ENCODE assay signal across 13 mouse cellular contexts in the genomic region with DNA sequence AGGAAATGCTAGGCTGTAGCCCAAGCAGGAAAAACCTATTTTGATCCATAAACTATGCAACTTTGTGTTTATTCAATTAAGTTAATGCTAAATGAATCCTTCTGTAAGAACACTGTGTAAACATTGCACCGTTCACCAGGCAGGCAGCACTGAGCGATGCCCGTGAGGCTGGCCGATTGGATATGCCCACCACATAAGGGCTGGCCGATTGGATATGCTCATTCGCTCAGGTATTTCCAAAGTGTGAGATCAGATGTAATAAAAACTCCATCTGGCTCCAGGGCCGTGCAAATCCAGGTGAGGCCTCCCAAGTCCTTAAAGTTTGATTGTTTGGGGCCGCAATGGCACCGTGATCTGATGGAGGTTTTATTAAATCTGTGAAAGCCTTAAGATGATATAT.
"Had no signal": no experiment of that assay in that cellular context is flagged by ENCODE, and none has a peak within 500 bp of the region (broad histone marks: within the 10 kb centered on the region; RNA-seq: fewer than 3 reads in every experiment).

No protein-coding gene starts in this region.

- H3K9ac ChIP-seq: lung, embryonic 14.5 days; midbrain, embryonic 12.5 days; neural tube, embryonic 13.5 days; stomach, embryonic 15.5 days had no signal

- H3K27ac ChIP-seq: midbrain, embryonic 10.5 days; midbrain, embryonic 12.5 days; neural tube, embryonic 13.5 days; stomach, embryonic 15.5 days; stomach, postnatal 0 days had no signal

- H3K27me3 ChIP-seq: midbrain, embryonic 12.5 days; neural tube, embryonic 13.5 days; stomach, embryonic 15.5 days had no signal

- H3K36me3 ChIP-seq: midbrain, embryonic 10.5 days; midbrain, embryonic 12.5 days; neural tube, embryonic 13.5 days; stomach, embryonic 15.5 days had no signal

- H3K4me2 ChIP-seq: lung, embryonic 14.5 days; midbrain, embryonic 12.5 days; neural tube, embryonic 13.5 days; stomach, embryonic 15.5 days had no signal

- H3K4me3 ChIP-seq: midbrain, embryonic 10.5 days; midbrain, embryonic 12.5 days; neural tube, embryonic 13.5 days; stomach, embryonic 15.5 days had no signal

- H3K9me3 ChIP-seq: midbrain, embryonic 10.5 days; midbrain, embryonic 12.5 days; neural tube, embryonic 13.5 days; stomach, embryonic 15.5 days had no signal

- DNase-seq: lung, adult 18-20 months; lung, embryonic 14.5 days; lung, postnatal 10 days; lung, postnatal 4 days; right cerebral cortex, postnatal 14 days; thymus, adult 2 months; thymus, postnatal 25 days; thymus, postnatal 4 days had no signal

- H3K4me1 ChIP-seq: midbrain, embryonic 10.5 days; midbrain, embryonic 12.5 days; neural tube, embryonic 13.5 days; stomach, embryonic 15.5 days had no signal
